9 mouse cellular contexts compared by ENCODE assay signal in genomic region chr3:30593719-30594485, GRCm38 (mm10). TPM values are rescaled to one million over a fixed set of nuclear protein-coding genes. Genes with fewer than 3 reads are reported as not detected.
A peak's percentile ranks its signal among the peaks of the same experiment; 100 is the strongest.
DNase-seq lines count a peak whose midpoint lies in the region; ATAC-seq lines count a peak whose summit lies in the region.
"Had no signal": no experiment of that assay in that cellular context is flagged by ENCODE, and none has a peak within 500 bp of the region (broad histone marks: within the 10 kb centered on the region; RNA-seq: fewer than 3 reads in every experiment).

No protein-coding gene starts in this region.

- H3K4me3 ChIP-seq in neural tube, embryonic 14.5 days (ENCODE audit: low read depth, low read length): no peak overlapping the region
- no peak overlapping the region for H3K4me3 ChIP-seq in kidney, embryonic 16.5 days (ENCODE audit: low read length)

- WGBS in neural tube, embryonic 14.5 days: 74% methylated on average over 4 of the region's 4 CpGs
- WGBS in kidney, embryonic 16.5 days: 73% methylated on average over 4 of the region's 4 CpGs

- H3K4me1 ChIP-seq in neural tube, embryonic 14.5 days (ENCODE audit: control insufficient read depth, insufficient read depth, low read length): no peaks in the 10 kb centered on the region
- 0 out of 2 replicates have a peak, but pooled peaks cover 2% of the 10 kb centered on the region for H3K4me1 ChIP-seq in kidney, embryonic 16.5 days (ENCODE audit: insufficient read depth, low read length)

- ATAC-seq in neural tube, embryonic 14.5 days (ENCODE audit: low read depth): peak; percentile 5; the same call in 1 of the 2 replicates
- ATAC-seq in kidney, embryonic 16.5 days (ENCODE audit: low FRiP score, low TSS enrichment): peak; percentile 44; the same call in 1 of the 2 replicates

- no peak overlapping the region for H3K9ac ChIP-seq in neural tube, embryonic 14.5 days (replicated peaks; ENCODE audit: low read depth, low read length)
- no peak overlapping the region for H3K9ac ChIP-seq in kidney, embryonic 16.5 days (replicated peaks; ENCODE audit: low read length)

- H3K9me3 ChIP-seq in neural tube, embryonic 14.5 days (ENCODE audit: control insufficient read depth, low read length): no peaks in the 10 kb centered on the region
- H3K9me3 ChIP-seq in kidney, embryonic 16.5 days (ENCODE audit: low read length): no peaks in the 10 kb centered on the region

- no peaks in the 10 kb centered on the region for H3K36me3 ChIP-seq in neural tube, embryonic 14.5 days (ENCODE audit: control insufficient read depth, insufficient read depth, low read length)
- no peaks in the 10 kb centered on the region for H3K36me3 ChIP-seq in kidney, embryonic 16.5 days (ENCODE audit: insufficient read depth, low read length)

- H3K27ac ChIP-seq in neural tube, embryonic 14.5 days (ENCODE audit: low read depth, low read length): no peak overlapping the region
- no peak overlapping the region for H3K27ac ChIP-seq in kidney, embryonic 16.5 days (ENCODE audit: low read length)
- H3K27ac ChIP-seq: macrophage had no signal

- no peaks in the 10 kb centered on the region for H3K27me3 ChIP-seq in neural tube, embryonic 14.5 days (ENCODE audit: control insufficient read depth, insufficient read depth, low read length)
- 0 out of 2 replicates have a peak, but pooled peaks cover 12% of the 10 kb centered on the region for H3K27me3 ChIP-seq in kidney, embryonic 16.5 days (ENCODE audit: insufficient read depth, low read length)

- peak; percentile 24 for DNase-seq in cerebellum, adult 9-10 months
- DNase-seq in cerebellum, postnatal 4 days (ENCODE audit: low spot score in 2 of 2): no peak
- no peak for DNase-seq in neural tube, embryonic 10.5 days (ENCODE audit: extremely low spot score, low spot score)
- DNase-seq in retina, postnatal 1 day: peak; percentile 28
- DNase-seq in left cerebral cortex, adult 8-10 months (ENCODE audit: low spot score in 2 of 2): no peak
- DNase-seq in heart, adult 9 months (ENCODE audit: low spot score in 2 of 2): no peak

- no peak overlapping the region for H3K4me2 ChIP-seq in neural tube, embryonic 14.5 days (ENCODE audit: low read depth, low read length)
- no peak overlapping the region for H3K4me2 ChIP-seq in kidney, embryonic 16.5 days (replicated peaks; ENCODE audit: low read depth, low read length)

RNA-seq across cellular contexts. Expression of gene Actrt3, which starts 5.8 kb away (rescaled TPM):
- polyA plus RNA-seq in neural tube, embryonic 14.5 days (2014; fragmentation: Nextera tagmentation; extraction: Ambion mirVana): 0.83 and 0.88 TPM in 2 replicates
- 0.07 TPM in 1 of 2 replicates, not detected in the other for polyA plus RNA-seq in kidney, embryonic 16.5 days (2015; fragmentation: Nextera tagmentation; extraction: Ambion mirVana)
- 1 to 10 TPM in 2 of 4 experiments, under 1 TPM in 2; 0.95 to 1.9 (median 1.2) TPM for total RNA-seq in left cerebral cortex, adult 8-10 months (2022)
- polyA plus RNA-seq: macrophage had no signal

RNA-seq across cellular contexts. Expression of gene Mynn, which starts 8.0 kb away (rescaled TPM):
- polyA plus RNA-seq in neural tube, embryonic 14.5 days (2014; fragmentation: Nextera tagmentation; extraction: Ambion mirVana): 32.0 and 40.7 TPM in 2 replicates
- 41.9 and 42.6 TPM in 2 replicates for polyA plus RNA-seq in kidney, embryonic 16.5 days (2015; fragmentation: Nextera tagmentation; extraction: Ambion mirVana)
- total RNA-seq in left cerebral cortex, adult 8-10 months (2022): 10 to 100 TPM; 14.5 to 19.6 (median 17.5) TPM

RNA-seq across cellular contexts. Expression of gene Mecom, which starts 46.1 kb away (rescaled TPM):
- 6.4 and 8.5 TPM in 2 replicates for polyA plus RNA-seq in neural tube, embryonic 14.5 days (2014; fragmentation: Nextera tagmentation; extraction: Ambion mirVana)
- polyA plus RNA-seq in kidney, embryonic 16.5 days (2015; fragmentation: Nextera tagmentation; extraction: Ambion mirVana): 78.3 and 80.4 TPM in 2 replicates
- 1 to 10 TPM; 3.4 to 6.2 (median 5.2) TPM for total RNA-seq in left cerebral cortex, adult 8-10 months (2022)
- polyA plus RNA-seq: macrophage had no signal

RNA-seq across cellular contexts. Expression of gene Lrriq4, which starts 50.4 kb away (rescaled TPM):
- polyA plus RNA-seq in neural tube, embryonic 14.5 days (2014; fragmentation: Nextera tagmentation; extraction: Ambion mirVana): 0.12 TPM in 1 of 2 replicates, not detected in the other
- 0.11 and 0.18 TPM in 2 replicates for polyA plus RNA-seq in kidney, embryonic 16.5 days (2015; fragmentation: Nextera tagmentation; extraction: Ambion mirVana)
- total RNA-seq in left cerebral cortex, adult 8-10 months (2022): not detected
- polyA plus RNA-seq: macrophage had no signal

RNA-seq across cellular contexts. Expression of gene Lrrc34, which starts 53.8 kb away (rescaled TPM):
- polyA plus RNA-seq in neural tube, embryonic 14.5 days (2014; fragmentation: Nextera tagmentation; extraction: Ambion mirVana): 0.50 and 0.66 TPM in 2 replicates
- polyA plus RNA-seq in kidney, embryonic 16.5 days (2015; fragmentation: Nextera tagmentation; extraction: Ambion mirVana): 2.4 and 2.9 TPM in 2 replicates
- under 1 TPM in 3 of 4 experiments, not detected in 1; 0.19 to 0.60 (median 0.23) TPM for total RNA-seq in left cerebral cortex, adult 8-10 months (2022)
- polyA plus RNA-seq: macrophage had no signal

Comparison
In these comparisons a context has a peak if more than half of its experiments do, and no peak if none do; other contexts are left out.
1. DNase-seq: peak in cerebellum, adult 9-10 months (single experiment) and retina, postnatal 1 day (single experiment); none in cerebellum, postnatal 4 days (0 of 2), neural tube, embryonic 10.5 days (single experiment), left cerebral cortex, adult 8-10 months (0 of 2) and heart, adult 9 months (0 of 2).